8 mouse cellular contexts compared by ENCODE assay signal in genomic region chr9:75910112-75910799, GRCm38 (mm10).
A peak's percentile ranks its signal among the peaks of the same experiment; 100 is the strongest.
DNase-seq lines count a peak whose midpoint lies in the region; ATAC-seq lines count a peak whose summit lies in the region.

No protein-coding gene starts in this region.

- no peak overlapping the region for H3K4me3 ChIP-seq in stomach, embryonic 16.5 days (replicated peaks; ENCODE audit: low read length)

- peaks cover 4% of the 10 kb centered on the region; the same call in 1 of the 2 replicates for H3K4me1 ChIP-seq in stomach, embryonic 16.5 days (ENCODE audit: control insufficient read depth, insufficient read depth, low read length)

- DNase-seq in left cerebral cortex, adult 11 months (ENCODE audit: low spot score), result peak; percentile 14
- DNase-seq in left cerebral cortex, adult 9 months (ENCODE audit: low spot score in 2 of 2), result no peak
- peak; percentile 57 to 64 for DNase-seq in adrenal gland, postnatal 36 days
- peak; percentile 88 for DNase-seq in heart, adult 8-10 months (ENCODE audit: low spot score)
- peak; percentile 79 for DNase-seq in kidney, postnatal 10 days
- no peak for DNase-seq in urinary bladder, adult 2 months (ENCODE audit: low spot score)
- DNase-seq in left cerebral cortex, adult 8-10 months (ENCODE audit: low spot score in 2 of 2), result no peak

- H3K27me3 ChIP-seq in stomach, embryonic 16.5 days (ENCODE audit: control insufficient read depth, insufficient read depth, low read length), result no peaks in the 10 kb centered on the region

- H3K27ac ChIP-seq in stomach, embryonic 16.5 days (ENCODE audit: low read length), result peak overlapping the region; percentile 57

- H3K9ac ChIP-seq in stomach, embryonic 16.5 days (ENCODE audit: low read length), result no peak overlapping the region

- WGBS in stomach, embryonic 16.5 days, result 34% methylated on average over 7 of the region's 7 CpGs

- H3K4me2 ChIP-seq in stomach, embryonic 16.5 days (ENCODE audit: low read depth, low read length), result no peak overlapping the region

- no peaks in the 10 kb centered on the region for H3K9me3 ChIP-seq in stomach, embryonic 16.5 days (replicated peaks; ENCODE audit: control insufficient read depth, low read length)

- H3K36me3 ChIP-seq in stomach, embryonic 16.5 days (ENCODE audit: control insufficient read depth, insufficient read depth, low read length), result no peaks in the 10 kb centered on the region

- peak; percentile 62; the same call in 1 of the 2 replicates for ATAC-seq in stomach, embryonic 16.5 days (ENCODE audit: insufficient read depth, low FRiP score)

Comparison
In these comparisons a context has a peak if more than half of its experiments do, and no peak if none do; other contexts are left out.
1. DNase-seq: peak in left cerebral cortex, adult 11 months (single experiment), adrenal gland, postnatal 36 days (2 of 2), heart, adult 8-10 months (single experiment) and kidney, postnatal 10 days (single experiment); none in left cerebral cortex, adult 9 months (0 of 2), urinary bladder, adult 2 months (single experiment) and left cerebral cortex, adult 8-10 months (0 of 2).